Mouse (Mus musculus): ENCODE measurements around the gene Pkhd1. TPM values are rescaled to one million over a fixed set of nuclear protein-coding genes. Genes with fewer than 3 reads are reported as not detected.
"Not testable (repeated sequence)": the region's sequence is repeated elsewhere in the genome, so short reads cannot be mapped to it uniquely, and the experiment has no call there.

The Pkhd1 gene
- polyA plus RNA-seq, 1 experiment from 2014 or later = 6.4 TPM

GRCm38 (mm10) chr1:20288696-20289095, 329.2 kb downstream of the Pkhd1 start:
- H3K27me3 ChIP-seq (ENCODE audit: insufficient read depth, low read length) = no peaks in the 10 kb centered on the region
- 89% methylated on average over 1 of the region's 1 CpGs for WGBS
- no peak overlapping the region for H3K27ac ChIP-seq
- H3K36me3 ChIP-seq (ENCODE audit: insufficient read depth, low read length) = no peaks in the 10 kb centered on the region
- no peak for ATAC-seq (replicated peaks; ENCODE audit: low FRiP score, low read depth)
- no peak overlapping the region for H3K9ac ChIP-seq (ENCODE audit: low read depth, low read length)
- H3K4me2 ChIP-seq (ENCODE audit: low read length) = no peak overlapping the region
- DNase-seq (ENCODE audit: low spot score) = no peak
- H3K4me1 ChIP-seq (replicated peaks; ENCODE audit: insufficient read depth, low read length) = no peaks in the 10 kb centered on the region
- no peaks in the 10 kb centered on the region for H3K9me3 ChIP-seq (replicated peaks; ENCODE audit: low read length)
- H3K4me3 ChIP-seq (replicated peaks; ENCODE audit: low read depth, low read length) = no peak overlapping the region
- no peak for TF ChIP-seq CTCF (IDR thresholded peaks at IDR 0.05; ENCODE audit: low read depth)

- Histone ChIP-seq H3K36me3 (ENCODE audit: insufficient read depth, low read length) (no peaks in the 10 kb centered on the region), H3K9ac (ENCODE audit: low read depth, low read length) (no peak overlapping the region), H3K4me1 (replicated peaks; ENCODE audit: insufficient read depth, low read length) (no peaks in the 10 kb centered on the region), H3K4me3 (replicated peaks; ENCODE audit: low read depth, low read length) (no peak overlapping the region), H3K4me2 (ENCODE audit: low read length) (no peak overlapping the region), H3K27me3 (ENCODE audit: insufficient read depth, low read length) (no peaks in the 10 kb centered on the region), H3K9me3 (replicated peaks; ENCODE audit: low read length) (no peaks in the 10 kb centered on the region), H3K27ac (no peak overlapping the region)
- DNase-seq (ENCODE audit: low spot score) = no peak
- WGBS = 66% methylated on average over 5 of the region's 5 CpGs
- no peak for ATAC-seq (replicated peaks; ENCODE audit: low FRiP score, low read depth)
- no peak for TF ChIP-seq CTCF (IDR thresholded peaks at IDR 0.05; ENCODE audit: low read depth)
Observed at GRCm38 (mm10) chr1:20260403-20260802, 357.5 kb downstream of the Pkhd1 start.

GRCm38 (mm10) chr1:20248169-20248568, 369.7 kb downstream of the Pkhd1 start:
- Histone ChIP-seq H3K27ac (no peak overlapping the region), H3K36me3 (ENCODE audit: insufficient read depth, low read length) (no peaks in the 10 kb centered on the region), H3K4me3 (replicated peaks; ENCODE audit: low read depth, low read length) (no peak overlapping the region), H3K9ac (ENCODE audit: low read depth, low read length) (no peak overlapping the region), H3K9me3 (replicated peaks; ENCODE audit: low read length) (no peaks in the 10 kb centered on the region), H3K27me3 (ENCODE audit: insufficient read depth, low read length) (no peaks in the 10 kb centered on the region), H3K4me2 (ENCODE audit: low read length) (no peak overlapping the region), H3K4me1 (replicated peaks; ENCODE audit: insufficient read depth, low read length) (no peaks in the 10 kb centered on the region)
- TF ChIP-seq CTCF (IDR thresholded peaks at IDR 0.05; ENCODE audit: low read depth) = no peak
- no peak for ATAC-seq (replicated peaks; ENCODE audit: low FRiP score, low read depth)
- 58% methylated on average over 2 of the region's 2 CpGs for WGBS
- DNase-seq (ENCODE audit: low spot score) = no peak

- Histone ChIP-seq H3K27ac (no peak overlapping the region), H3K27me3 (ENCODE audit: insufficient read depth, low read length) (no peaks in the 10 kb centered on the region), H3K4me3 (replicated peaks; ENCODE audit: low read depth, low read length) (no peak overlapping the region), H3K4me1 (replicated peaks; ENCODE audit: insufficient read depth, low read length) (no peaks in the 10 kb centered on the region), H3K9ac (ENCODE audit: low read depth, low read length) (no peak overlapping the region), H3K4me2 (ENCODE audit: low read length) (no peak overlapping the region), H3K36me3 (ENCODE audit: insufficient read depth, low read length) (no peaks in the 10 kb centered on the region), H3K9me3 (replicated peaks; ENCODE audit: low read length) (no peaks in the 10 kb centered on the region)
- ATAC-seq (replicated peaks; ENCODE audit: low FRiP score, low read depth) (no peak), DNase-seq (ENCODE audit: low spot score) (no peak)
- no peak for TF ChIP-seq CTCF (IDR thresholded peaks at IDR 0.05; ENCODE audit: low read depth)
- WGBS = 53% methylated on average over 1 of the region's 1 CpGs
Observed at GRCm38 (mm10) chr1:20216681-20217080, 401.2 kb downstream of the Pkhd1 start.

GRCm38 (mm10) chr1:20190444-20190843, 427.4 kb downstream of the Pkhd1 start:
- Histone ChIP-seq H3K4me2 (ENCODE audit: low read length) (no peak overlapping the region), H3K27ac (no peak overlapping the region), H3K36me3 (ENCODE audit: insufficient read depth, low read length) (no peaks in the 10 kb centered on the region), H3K9me3 (replicated peaks; ENCODE audit: low read length) (no peaks in the 10 kb centered on the region), H3K4me1 (replicated peaks; ENCODE audit: insufficient read depth, low read length) (no peaks in the 10 kb centered on the region), H3K9ac (ENCODE audit: low read depth, low read length) (no peak overlapping the region), H3K4me3 (replicated peaks; ENCODE audit: low read depth, low read length) (no peak overlapping the region), H3K27me3 (ENCODE audit: insufficient read depth, low read length) (no peaks in the 10 kb centered on the region)
- ATAC-seq (replicated peaks; ENCODE audit: low FRiP score, low read depth) (no peak), DNase-seq (ENCODE audit: low spot score) (peak; percentile 22)
- TF ChIP-seq CTCF (IDR thresholded peaks at IDR 0.05; ENCODE audit: low read depth) = no peak
- 35% methylated on average over 9 of the region's 9 CpGs for WGBS

- H3K4me2 ChIP-seq (ENCODE audit: low read length) = no peak overlapping the region
- H3K27ac ChIP-seq = no peak overlapping the region
- ATAC-seq (replicated peaks; ENCODE audit: low FRiP score, low read depth) = no peak
- no peaks in the 10 kb centered on the region for H3K36me3 ChIP-seq (ENCODE audit: insufficient read depth, low read length)
- 51% methylated on average over 8 of the region's 8 CpGs for WGBS
- TF ChIP-seq CTCF (IDR thresholded peaks at IDR 0.05; ENCODE audit: low read depth) = no peak
- no peak for DNase-seq (ENCODE audit: low spot score)
- no peaks in the 10 kb centered on the region for H3K4me1 ChIP-seq (replicated peaks; ENCODE audit: insufficient read depth, low read length)
- H3K9ac ChIP-seq (ENCODE audit: low read depth, low read length) = no peak overlapping the region
- no peaks in the 10 kb centered on the region for H3K27me3 ChIP-seq (ENCODE audit: insufficient read depth, low read length)
- H3K4me3 ChIP-seq (replicated peaks; ENCODE audit: low read depth, low read length) = no peak overlapping the region
- H3K9me3 ChIP-seq (replicated peaks; ENCODE audit: low read length) = no peaks in the 10 kb centered on the region
Observed at GRCm38 (mm10) chr1:20180157-20180556, 437.7 kb downstream of the Pkhd1 start.

GRCm38 (mm10) chr1:20171199-20171598, 446.7 kb downstream of the Pkhd1 start:
- Histone ChIP-seq H3K9me3 (replicated peaks; ENCODE audit: low read length) (no peaks in the 10 kb centered on the region), H3K4me1 (replicated peaks; ENCODE audit: insufficient read depth, low read length) (no peaks in the 10 kb centered on the region), H3K36me3 (ENCODE audit: insufficient read depth, low read length) (no peaks in the 10 kb centered on the region), H3K27me3 (ENCODE audit: insufficient read depth, low read length) (no peaks in the 10 kb centered on the region), H3K9ac (ENCODE audit: low read depth, low read length) (no peak overlapping the region), H3K27ac (no peak overlapping the region), H3K4me3 (replicated peaks; ENCODE audit: low read depth, low read length) (no peak overlapping the region), H3K4me2 (ENCODE audit: low read length) (no peak overlapping the region)
- ATAC-seq (replicated peaks; ENCODE audit: low FRiP score, low read depth) (no peak), DNase-seq (ENCODE audit: low spot score) (peak; percentile 22)
- WGBS = 51% methylated on average over 4 of the region's 4 CpGs
- TF ChIP-seq CTCF (IDR thresholded peaks at IDR 0.05; ENCODE audit: low read depth) = no peak

- not testable (repeated sequence) for H3K4me1 ChIP-seq (replicated peaks; ENCODE audit: insufficient read depth, low read length); H3K9ac ChIP-seq (ENCODE audit: low read depth, low read length); H3K36me3 ChIP-seq (ENCODE audit: insufficient read depth, low read length); H3K4me2 ChIP-seq (ENCODE audit: low read length); H3K27ac ChIP-seq; H3K27me3 ChIP-seq (ENCODE audit: insufficient read depth, low read length); DNase-seq (ENCODE audit: low spot score); H3K9me3 ChIP-seq (replicated peaks; ENCODE audit: low read length); H3K4me3 ChIP-seq (replicated peaks; ENCODE audit: low read depth, low read length); ATAC-seq (replicated peaks; ENCODE audit: low FRiP score, low read depth)
- 63% methylated on average over 4 of the region's 4 CpGs for WGBS
Observed at GRCm38 (mm10) chr1:20150627-20151026, 467.2 kb downstream of the Pkhd1 start.
